Mouse (Mus musculus): ENCODE results near the gene Plpp3. TPM values are rescaled to one million over a fixed set of nuclear protein-coding genes. Genes with fewer than 3 reads are reported as not detected.

Gene Plpp3
- polyA plus RNA-seq, 1 experiment from 2014 or later = 85.4 TPM

DNA sequence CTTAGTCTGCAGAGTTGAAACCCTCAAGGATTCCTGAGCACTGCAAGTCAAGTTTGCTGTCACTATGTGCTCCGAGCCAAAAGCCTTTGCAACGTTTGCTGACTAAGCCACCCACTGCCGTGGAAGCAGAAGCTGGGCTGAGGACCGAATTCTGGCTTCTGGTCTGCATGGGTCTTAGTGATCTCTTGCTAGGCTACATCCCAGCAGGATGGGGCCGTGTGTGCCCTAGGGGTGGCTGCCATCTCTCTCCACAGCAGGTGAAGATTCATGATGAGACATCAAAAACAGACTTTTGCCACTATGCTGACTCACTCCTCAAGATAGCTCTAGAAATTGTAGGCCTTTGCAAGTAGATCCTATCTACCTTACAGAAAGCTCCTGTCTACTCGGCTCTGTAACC lies 69.2 kb downstream of the Plpp3 start:
- Histone ChIP-seq H3K27ac (no peak overlapping the region), H3K9me3 (no peaks in the 10 kb centered on the region), H3K9ac (no peak overlapping the region), H3K27me3 (no peaks in the 10 kb centered on the region), H3K4me2 (no peak overlapping the region), H3K4me3 (no peak overlapping the region), H3K4me1 (0 out of 2 replicates have a peak, but pooled peaks cover 14% of the 10 kb centered on the region), H3K36me3 (peaks cover 66% of the 10 kb centered on the region)
- 58% methylated on average over 6 of the region's 6 CpGs for WGBS
- no peak for ATAC-seq (ENCODE audit: borderline replicate concordance, extremely low read depth, low FRiP score, low TSS enrichment)

DNA sequence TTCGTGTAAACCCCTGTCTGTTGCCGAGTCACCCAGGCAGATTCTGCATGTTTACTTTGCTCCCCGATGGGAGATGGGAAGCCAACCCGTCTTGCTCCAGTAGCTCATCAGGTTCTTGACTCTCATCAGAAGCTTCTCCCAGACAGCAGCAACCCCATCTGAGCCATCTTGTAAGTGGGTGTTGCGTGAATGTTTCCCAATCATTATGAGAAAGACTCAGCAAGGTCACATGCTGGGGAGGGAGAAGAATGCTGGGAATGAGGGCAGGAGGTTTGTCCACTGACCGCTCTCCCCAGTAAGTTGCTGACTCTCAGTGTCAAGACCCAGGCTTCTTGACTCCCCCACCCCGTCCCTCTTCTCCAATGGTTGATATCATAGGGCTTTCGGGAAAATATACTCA lies 73.0 kb downstream of the Plpp3 start:
- Histone ChIP-seq H3K27me3 (no peaks in the 10 kb centered on the region), H3K9me3 (no peaks in the 10 kb centered on the region), H3K4me1 (0 out of 2 replicates have a peak, but pooled peaks cover 3% of the 10 kb centered on the region), H3K4me3 (no peak overlapping the region), H3K36me3 (peaks cover 60% of the 10 kb centered on the region), H3K27ac (no peak overlapping the region), H3K4me2 (no peak overlapping the region), H3K9ac (no peak overlapping the region)
- 72% methylated on average over 8 of the region's 8 CpGs for WGBS
- no peak for ATAC-seq (ENCODE audit: borderline replicate concordance, extremely low read depth, low FRiP score, low TSS enrichment)

DNA sequence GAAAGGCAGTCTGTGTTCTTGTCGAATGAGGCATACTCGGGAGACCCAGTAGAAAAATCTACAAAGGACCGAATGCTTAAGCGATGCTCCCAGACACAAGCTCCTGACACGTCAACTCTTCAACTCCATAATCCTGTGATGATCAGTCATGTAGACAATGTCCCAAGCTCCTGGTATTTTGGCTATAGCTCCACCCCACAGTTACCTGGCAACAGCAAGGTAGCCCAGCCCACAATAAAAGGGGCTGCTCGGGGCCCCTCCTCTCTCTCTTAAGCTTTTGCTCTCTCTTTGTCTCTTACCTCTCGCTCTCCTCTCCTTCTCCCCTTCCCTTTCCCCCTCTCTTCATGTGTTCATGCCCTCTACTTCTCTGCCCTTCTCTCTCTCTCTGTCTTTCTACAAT lies 83.1 kb downstream of the Plpp3 start:
- H3K4me1 ChIP-seq = peaks cover 5% of the 10 kb centered on the region; the same call in 1 of the 2 replicates
- H3K4me2 ChIP-seq = no peak overlapping the region
- H3K36me3 ChIP-seq = no peaks in the 10 kb centered on the region
- WGBS = 75% methylated on average over 7 of the region's 7 CpGs
- H3K9ac ChIP-seq = no peak overlapping the region
- no peak overlapping the region for H3K4me3 ChIP-seq
- no peak for ATAC-seq (ENCODE audit: borderline replicate concordance, extremely low read depth, low FRiP score, low TSS enrichment)
- H3K9me3 ChIP-seq = no peaks in the 10 kb centered on the region
- H3K27me3 ChIP-seq = no peaks in the 10 kb centered on the region
- H3K27ac ChIP-seq = no peak overlapping the region

DNA sequence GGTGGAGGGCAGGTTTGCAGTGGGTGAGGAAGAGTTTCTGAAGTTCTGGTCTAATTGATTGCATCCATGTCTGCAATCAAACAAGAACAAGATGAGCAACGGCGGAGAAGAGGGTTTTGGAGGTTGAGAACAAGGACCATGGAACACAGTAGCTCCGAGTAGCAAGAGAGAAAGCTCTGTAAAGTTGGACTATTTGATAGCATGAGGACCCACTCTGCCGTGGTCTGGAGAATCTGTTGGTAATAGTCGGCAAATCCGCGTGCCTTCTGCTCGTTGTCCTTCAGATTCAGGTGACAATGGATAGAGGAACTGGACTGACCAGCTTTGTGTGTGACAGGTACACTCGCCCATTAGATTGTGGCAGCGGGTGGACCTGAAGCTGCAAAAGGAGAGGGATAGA lies 87.8 kb downstream of the Plpp3 start:
- peak overlapping the region; percentile 47; the same call in 1 of the 2 replicates for H3K9ac ChIP-seq
- H3K27ac ChIP-seq = no peak overlapping the region
- H3K9me3 ChIP-seq = no peaks in the 10 kb centered on the region
- H3K4me2 ChIP-seq = peak overlapping the region; percentile 80
- no peaks in the 10 kb centered on the region for H3K36me3 ChIP-seq
- no peaks in the 10 kb centered on the region for H3K27me3 ChIP-seq
- peak overlapping the region; percentile 34; the same call in 1 of the 2 replicates for H3K4me3 ChIP-seq
- 55% methylated on average over 10 of the region's 10 CpGs for WGBS
- ATAC-seq (ENCODE audit: borderline replicate concordance, extremely low read depth, low FRiP score, low TSS enrichment) = no peak
- peaks cover 14% of the 10 kb centered on the region; the same call in 1 of the 2 replicates for H3K4me1 ChIP-seq

DNA sequence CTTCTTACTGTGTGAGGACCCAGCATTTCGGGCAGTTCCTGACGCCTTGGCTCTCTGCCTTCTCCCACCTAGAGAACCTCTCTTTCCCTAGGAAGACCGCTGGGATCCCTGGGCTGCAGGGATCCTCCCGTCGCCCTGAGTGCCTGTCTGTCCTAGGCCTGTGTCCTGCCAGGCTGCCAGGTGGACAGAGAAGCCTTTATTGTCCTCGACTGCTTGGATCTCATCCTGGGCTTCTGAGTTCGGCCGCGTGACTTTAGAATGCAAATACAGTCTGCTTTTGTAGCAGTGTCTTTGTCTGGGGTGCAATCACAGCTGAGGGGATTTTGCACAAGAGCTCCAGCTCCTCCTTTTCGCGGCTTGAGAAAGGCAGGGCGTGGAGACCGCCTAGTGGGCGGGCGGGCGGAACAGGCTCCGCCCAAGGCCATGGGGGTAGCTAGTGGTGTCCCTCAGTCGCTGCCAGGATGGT lies 88.4 kb downstream of the Plpp3 start:
- Histone ChIP-seq H3K27ac (no peak overlapping the region), H3K27me3 (no peaks in the 10 kb centered on the region), H3K9me3 (no peaks in the 10 kb centered on the region), H3K9ac (peak overlapping the region; percentile 47), H3K4me2 (peak overlapping the region; percentile 80), H3K36me3 (no peaks in the 10 kb centered on the region), H3K4me1 (peaks cover 14% of the 10 kb centered on the region; the same call in 1 of the 2 replicates), H3K4me3 (peak overlapping the region; percentile 34)
- peak; percentile 87; the same call in 1 of the 2 replicates for ATAC-seq (ENCODE audit: borderline replicate concordance, extremely low read depth, low FRiP score, low TSS enrichment)
- 2% methylated on average over 18 of the region's 18 CpGs for WGBS

DNA sequence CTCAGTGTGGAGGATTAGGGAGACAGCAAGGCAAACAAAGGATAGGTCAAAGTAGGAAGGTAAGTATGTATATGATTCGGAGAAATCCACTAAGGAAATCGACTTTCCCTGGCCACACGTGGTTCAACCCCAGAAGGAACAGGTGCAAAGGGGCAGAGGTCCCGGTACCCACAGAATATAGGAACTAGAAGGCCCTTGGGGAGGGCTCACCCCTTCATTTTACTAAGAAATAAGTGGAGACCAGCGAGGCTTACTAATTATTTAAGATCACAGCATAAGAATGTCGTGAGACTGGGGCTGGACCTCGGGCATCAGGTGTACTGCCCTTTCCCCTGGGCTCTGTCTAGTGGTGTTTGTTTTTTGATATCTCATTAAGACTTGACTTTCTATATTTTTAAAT lies 89.2 kb downstream of the Plpp3 start:
- WGBS = 71% methylated on average over 7 of the region's 7 CpGs
- Histone ChIP-seq H3K4me1 (peaks cover 14% of the 10 kb centered on the region; the same call in 1 of the 2 replicates), H3K27me3 (no peaks in the 10 kb centered on the region), H3K9ac (no peak overlapping the region), H3K9me3 (no peaks in the 10 kb centered on the region), H3K27ac (no peak overlapping the region), H3K36me3 (no peaks in the 10 kb centered on the region), H3K4me2 (no peak overlapping the region), H3K4me3 (no peak overlapping the region)
- ATAC-seq (ENCODE audit: borderline replicate concordance, extremely low read depth, low FRiP score, low TSS enrichment) = no peak

DNA sequence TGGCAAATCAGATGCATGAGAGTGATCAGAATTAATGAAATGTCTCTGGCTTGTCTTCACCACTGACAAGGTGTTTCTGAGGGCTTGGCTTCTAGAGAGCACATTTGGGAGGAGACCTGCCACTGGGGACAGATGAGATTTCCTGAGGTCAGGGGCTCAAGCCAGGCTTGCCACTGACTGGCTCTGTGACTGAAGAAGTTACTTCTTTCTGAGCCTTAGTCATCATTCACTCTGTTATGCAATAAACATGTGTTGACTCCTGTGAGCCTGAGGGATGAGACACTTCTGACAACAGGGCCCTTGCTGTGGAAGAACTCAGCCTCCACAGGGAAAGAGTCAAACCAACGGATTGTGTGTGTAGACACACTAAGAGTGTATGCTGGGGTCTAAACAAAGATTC lies 91.0 kb downstream of the Plpp3 start:
- Histone ChIP-seq H3K4me3 (no peak overlapping the region), H3K4me2 (no peak overlapping the region), H3K9ac (no peak overlapping the region), H3K27me3 (no peaks in the 10 kb centered on the region), H3K36me3 (no peaks in the 10 kb centered on the region), H3K27ac (no peak overlapping the region), H3K9me3 (no peaks in the 10 kb centered on the region), H3K4me1 (peaks cover 14% of the 10 kb centered on the region; the same call in 1 of the 2 replicates)
- ATAC-seq (ENCODE audit: borderline replicate concordance, extremely low read depth, low FRiP score, low TSS enrichment) = no peak
- 40% methylated on average over 1 of the region's 1 CpGs for WGBS

DNA sequence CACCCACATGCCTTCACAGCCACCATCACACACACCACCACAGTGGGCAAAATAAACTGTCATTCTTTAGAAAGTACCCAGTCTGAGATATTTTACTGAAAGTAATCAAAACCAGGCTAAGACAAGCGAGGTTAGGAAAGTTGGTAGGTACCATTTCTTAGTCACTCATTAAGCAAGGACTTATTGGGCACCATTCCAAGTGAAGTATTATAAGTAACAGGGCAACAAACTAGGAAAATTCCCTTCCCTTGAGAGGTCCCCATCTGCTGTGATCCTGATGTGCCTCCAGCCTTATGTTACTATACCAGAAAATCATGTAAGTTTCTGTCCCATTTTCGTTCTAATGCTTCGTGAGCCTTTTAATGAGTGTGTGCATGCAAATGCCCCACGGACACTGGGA lies 92.1 kb downstream of the Plpp3 start:
- H3K4me1 ChIP-seq = peaks cover 14% of the 10 kb centered on the region; the same call in 1 of the 2 replicates
- no peak overlapping the region for H3K4me2 ChIP-seq
- WGBS = 72% methylated on average over 4 of the region's 4 CpGs
- no peak overlapping the region for H3K27ac ChIP-seq
- no peak overlapping the region for H3K9ac ChIP-seq
- H3K9me3 ChIP-seq = no peaks in the 10 kb centered on the region
- no peak overlapping the region for H3K4me3 ChIP-seq
- no peak for ATAC-seq (ENCODE audit: borderline replicate concordance, extremely low read depth, low FRiP score, low TSS enrichment)
- H3K27me3 ChIP-seq = no peaks in the 10 kb centered on the region
- no peaks in the 10 kb centered on the region for H3K36me3 ChIP-seq

DNA sequence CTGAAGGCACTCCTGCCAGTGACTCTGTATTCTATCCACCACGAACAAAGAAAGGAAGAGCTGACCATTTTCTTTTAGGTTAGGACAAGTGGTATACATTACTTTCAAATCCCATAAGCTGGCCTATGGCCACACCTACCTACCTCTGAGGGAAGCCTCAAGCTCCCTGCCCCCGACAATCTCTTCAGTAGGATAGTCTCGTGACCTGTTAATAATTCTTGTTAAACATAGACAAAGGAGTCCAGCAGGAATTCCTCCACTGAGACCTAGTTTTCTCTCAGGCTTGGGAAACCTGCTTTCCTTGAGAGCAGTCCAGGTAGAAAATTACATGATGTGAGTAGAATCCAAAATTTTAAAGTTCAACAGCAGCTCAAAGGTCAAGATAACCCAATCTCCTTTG lies 93.8 kb downstream of the Plpp3 start:
- WGBS = 61% methylated on average over 3 of the region's 3 CpGs
- 0 out of 2 replicates have a peak, but pooled peaks cover 2% of the 10 kb centered on the region for H3K4me1 ChIP-seq
- H3K36me3 ChIP-seq = no peaks in the 10 kb centered on the region
- no peak overlapping the region for H3K9ac ChIP-seq
- H3K4me2 ChIP-seq = no peak overlapping the region
- no peaks in the 10 kb centered on the region for H3K9me3 ChIP-seq
- H3K27ac ChIP-seq = no peak overlapping the region
- ATAC-seq (ENCODE audit: borderline replicate concordance, extremely low read depth, low FRiP score, low TSS enrichment) = no peak
- no peaks in the 10 kb centered on the region for H3K27me3 ChIP-seq
- H3K4me3 ChIP-seq = no peak overlapping the region

DNA sequence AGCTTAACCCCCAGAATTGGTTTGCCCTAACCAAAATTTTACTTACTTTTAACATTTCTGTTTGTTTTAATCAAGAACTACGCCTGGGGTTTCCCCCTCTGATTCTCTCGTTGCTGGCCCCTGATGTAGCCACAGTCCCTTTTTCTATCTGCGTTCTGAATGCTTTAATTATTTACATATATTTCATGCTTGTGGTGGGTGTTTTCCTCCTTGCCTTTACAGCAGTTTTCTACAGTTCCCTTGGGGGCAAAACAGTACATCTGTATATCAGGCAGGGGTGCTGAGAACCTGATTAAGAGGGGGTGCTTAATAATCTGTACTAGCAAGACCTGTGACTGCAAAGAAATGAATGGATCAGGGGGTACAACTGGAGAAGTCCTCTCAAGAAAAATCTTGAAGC lies 94.9 kb downstream of the Plpp3 start:
- H3K4me1 ChIP-seq = no peaks in the 10 kb centered on the region
- H3K27ac ChIP-seq = no peak overlapping the region
- WGBS = 57% methylated on average over 3 of the region's 3 CpGs
- no peaks in the 10 kb centered on the region for H3K27me3 ChIP-seq
- no peaks in the 10 kb centered on the region for H3K36me3 ChIP-seq
- no peaks in the 10 kb centered on the region for H3K9me3 ChIP-seq
- no peak overlapping the region for H3K4me2 ChIP-seq
- ATAC-seq (ENCODE audit: borderline replicate concordance, extremely low read depth, low FRiP score, low TSS enrichment) = no peak
- no peak overlapping the region for H3K4me3 ChIP-seq
- H3K9ac ChIP-seq = no peak overlapping the region

DNA sequence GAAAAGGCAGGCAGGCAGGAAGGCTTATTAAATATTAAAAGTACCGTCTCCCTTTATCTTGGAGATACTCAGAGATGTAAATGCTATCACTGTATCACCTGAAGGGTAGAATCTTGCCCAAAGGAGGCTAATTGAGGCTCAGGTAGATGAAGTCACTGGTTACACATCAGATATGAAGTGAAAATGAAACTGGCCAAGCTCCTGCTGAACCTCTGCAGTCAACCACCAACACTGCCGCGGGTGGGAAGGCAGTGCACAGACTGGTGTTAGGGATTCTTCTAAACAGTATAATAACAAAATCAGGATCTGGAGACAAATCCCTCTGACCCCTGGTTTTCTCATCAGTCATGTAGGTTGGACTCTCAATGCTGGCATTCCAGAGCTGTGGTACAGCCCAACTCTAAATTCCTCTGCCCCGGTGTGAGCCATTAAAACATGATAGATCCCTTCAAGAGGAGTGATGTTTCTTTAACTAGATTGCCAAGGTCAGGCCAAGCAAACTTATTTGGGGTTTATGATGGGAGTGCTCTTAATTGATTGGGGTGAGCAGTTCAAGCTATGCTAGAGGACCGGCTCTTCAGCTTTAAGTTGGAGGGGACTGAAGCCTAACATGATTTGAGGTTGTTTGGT lies 95.5 kb downstream of the Plpp3 start:
- H3K4me2 ChIP-seq = no peak overlapping the region
- 33% methylated on average over 5 of the region's 5 CpGs for WGBS
- no peak overlapping the region for H3K4me3 ChIP-seq
- no peak overlapping the region for H3K9ac ChIP-seq
- H3K4me1 ChIP-seq = 0 out of 2 replicates have a peak, but pooled peaks cover 1% of the 10 kb centered on the region
- no peak for ATAC-seq (ENCODE audit: borderline replicate concordance, extremely low read depth, low FRiP score, low TSS enrichment)
- H3K27me3 ChIP-seq = no peaks in the 10 kb centered on the region
- H3K36me3 ChIP-seq = no peaks in the 10 kb centered on the region
- no peak overlapping the region for H3K27ac ChIP-seq
- no peaks in the 10 kb centered on the region for H3K9me3 ChIP-seq

DNA sequence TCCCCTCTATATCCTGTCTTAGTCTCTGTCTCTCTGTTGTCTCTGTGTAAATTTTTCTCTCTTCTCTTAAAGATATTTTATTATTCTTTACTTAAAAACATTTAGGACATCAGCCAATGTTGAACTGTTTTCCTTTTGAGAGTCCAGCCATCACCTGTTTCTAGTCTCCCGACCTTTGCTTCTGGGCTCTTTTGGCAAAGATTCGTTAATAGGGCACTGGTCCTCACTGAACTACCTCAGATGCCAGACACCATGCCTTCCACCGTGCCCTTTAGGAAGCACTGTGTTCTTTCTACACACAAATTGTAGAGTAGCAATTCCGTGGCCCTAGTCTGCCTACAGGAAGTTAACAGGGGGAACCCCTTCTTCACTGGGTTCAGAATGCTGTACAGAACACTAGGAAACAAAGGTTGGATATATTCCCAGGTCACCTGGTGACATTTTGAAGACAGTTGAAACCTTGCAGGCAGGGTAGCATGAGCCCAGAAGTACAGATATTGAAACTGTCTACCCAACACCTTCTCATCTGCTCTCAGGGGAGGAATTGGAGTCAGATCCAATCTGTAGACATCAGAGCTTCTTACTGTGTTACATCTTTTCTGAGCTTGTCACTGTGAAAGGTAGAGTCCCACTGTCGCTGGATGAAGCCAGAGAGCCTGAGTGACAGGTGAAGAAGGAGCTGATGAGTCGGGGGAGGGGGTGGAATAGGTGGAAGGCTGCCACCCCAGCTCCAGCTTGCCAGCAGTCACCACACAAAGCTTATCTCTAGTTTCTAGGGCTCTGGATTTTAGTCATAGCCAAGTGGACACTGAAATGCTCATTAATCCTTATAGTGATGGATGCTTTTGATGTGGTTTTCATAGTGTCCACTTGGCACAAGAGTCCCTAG lies 96.5 kb downstream of the Plpp3 start:
- H3K36me3 ChIP-seq = no peaks in the 10 kb centered on the region
- H3K9me3 ChIP-seq = no peaks in the 10 kb centered on the region
- H3K9ac ChIP-seq = no peak overlapping the region
- H3K27me3 ChIP-seq = no peaks in the 10 kb centered on the region
- H3K4me1 ChIP-seq = 0 out of 2 replicates have a peak, but pooled peaks cover 4% of the 10 kb centered on the region
- H3K4me2 ChIP-seq = no peak overlapping the region
- no peak for ATAC-seq (ENCODE audit: borderline replicate concordance, extremely low read depth, low FRiP score, low TSS enrichment)
- no peak overlapping the region for H3K4me3 ChIP-seq
- no peak overlapping the region for H3K27ac ChIP-seq
- 67% methylated on average over 6 of the region's 6 CpGs for WGBS
